Mouse (Mus musculus) right cerebral cortex, postnatal 25 days (tissue): ENCODE results near the gene Ckm.

Source experiments
- DNase-seq: peaks from one replicate; pipeline ENCODE4 v3.0.0; 2022

The Ckm gene

GRCm38 (mm10) chr7:19388699-19389413 lies 15.7 kb upstream of the Ckm start:
- DNase-seq = no peak

- DNase-seq = no peak
These were observed 10.1 kb upstream of the Ckm start for GRCm38 (mm10) chr7:19394484-19394883.

GRCm38 (mm10) chr7:19399496-19400280 lies 4.9 kb upstream of the Ckm start:
- DNase-seq = no peak

- DNase-seq = no peak
These were observed 3.6 kb upstream of the Ckm start for GRCm38 (mm10) chr7:19400946-19401345.

- DNase-seq = no peak
These were observed 2.0 kb upstream of the Ckm start for GRCm38 (mm10) chr7:19402535-19403112.

- no peak for DNase-seq
These were observed 762 bp upstream of the Ckm start, which contains the start of gene Klc3 for GRCm38 (mm10) chr7:19403731-19404296. TSS of gene Klc3 (minus strand) at chr7:19404104.

GRCm38 (mm10) chr7:19405417-19405816 lies 841 bp downstream of the Ckm start:
- DNase-seq = peak; percentile 71

GRCm38 (mm10) chr7:19409753-19410152 lies 5.2 kb downstream of the Ckm start:
- no peak for DNase-seq

- no peak for DNase-seq
These were observed 6.3 kb downstream of the Ckm start for GRCm38 (mm10) chr7:19410766-19411344.

- no peak for DNase-seq
These were observed 7.2 kb downstream of the Ckm start for GRCm38 (mm10) chr7:19411783-19412182.

- no peak for DNase-seq
These were observed 8.9 kb downstream of the Ckm start for GRCm38 (mm10) chr7:19413525-19413924.

- no peak for DNase-seq
These were observed 12.0 kb downstream of the Ckm start for GRCm38 (mm10) chr7:19416590-19416989.

- no peak for DNase-seq
These were observed 15.5 kb downstream of the Ckm start for GRCm38 (mm10) chr7:19420121-19420520.

GRCm38 (mm10) chr7:19420821-19421636 lies 16.5 kb downstream of the Ckm start:
- DNase-seq = peak; percentile 88

- DNase-seq = no peak
These were observed 18.5 kb downstream of the Ckm start for GRCm38 (mm10) chr7:19423083-19423482.

- DNase-seq = no peak
These were observed 19.5 kb downstream of the Ckm start for GRCm38 (mm10) chr7:19424051-19424450.

- peak; percentile 48 for DNase-seq
These were observed 21.8 kb downstream of the Ckm start for GRCm38 (mm10) chr7:19426349-19426748.

GRCm38 (mm10) chr7:19426888-19427287 lies 22.3 kb downstream of the Ckm start:
- no peak for DNase-seq

- DNase-seq = no peak
These were observed 23.5 kb downstream of the Ckm start for GRCm38 (mm10) chr7:19427999-19428650.

- DNase-seq = no peak
These were observed 25.1 kb downstream of the Ckm start for GRCm38 (mm10) chr7:19429726-19430125.

- no peak for DNase-seq
These were observed 25.8 kb downstream of the Ckm start for GRCm38 (mm10) chr7:19430402-19430801.

- DNase-seq = no peak
These were observed 27.9 kb downstream of the Ckm start for GRCm38 (mm10) chr7:19432475-19432874.
